Mouse (Mus musculus) urinary bladder, postnatal 4 days (tissue): ENCODE data around the gene Ypel2.

Experiments
- DNase-seq, 2 experiments: peaks; one replicate each; pipeline ENCODE4 v3.0.0; 2021 to 2022; ENCODE audit warnings: low spot score in 2 of 2

The Ypel2 gene

DNA sequence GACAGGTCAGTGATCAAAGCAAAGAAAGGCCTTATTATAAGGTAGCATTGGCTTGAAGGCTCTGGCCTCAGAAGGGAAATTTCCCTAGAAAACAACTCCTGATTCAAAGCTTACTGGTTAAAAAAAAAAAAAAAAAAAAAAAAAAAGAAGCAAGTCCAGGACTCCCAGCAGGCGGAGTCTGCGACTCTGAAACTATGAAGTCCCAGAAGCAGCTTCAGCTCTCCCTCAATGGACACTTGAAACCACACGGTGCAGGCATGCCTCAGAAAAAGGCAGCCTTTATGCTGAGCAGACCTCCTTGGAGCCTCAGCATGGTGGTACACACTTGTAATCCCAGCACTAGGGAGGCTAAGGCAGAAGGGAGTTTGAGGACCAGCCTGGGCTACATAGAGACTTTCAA, 97.9 kb downstream of the Ypel2 start:
- no peak for DNase-seq

DNA sequence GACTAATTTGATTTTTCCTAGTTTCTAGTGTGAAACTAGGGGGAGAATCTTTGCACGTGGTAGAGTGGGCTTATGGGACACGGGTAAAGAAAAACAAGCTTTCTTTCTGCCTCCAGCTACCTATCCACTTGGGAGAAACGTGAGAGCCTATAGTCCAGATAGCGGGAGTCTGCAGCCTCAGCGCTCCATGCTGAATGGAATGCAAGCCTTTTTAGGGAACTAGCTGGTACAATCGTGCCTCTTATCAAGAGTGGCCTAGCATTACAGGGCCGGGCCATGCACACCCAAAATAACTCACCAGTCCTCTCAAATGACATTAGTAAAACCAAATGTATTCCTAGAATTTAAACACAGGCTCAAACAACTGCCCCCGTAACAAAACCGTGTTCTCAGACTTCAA, 98.4 kb downstream of the Ypel2 start:
- no peak for DNase-seq

DNA sequence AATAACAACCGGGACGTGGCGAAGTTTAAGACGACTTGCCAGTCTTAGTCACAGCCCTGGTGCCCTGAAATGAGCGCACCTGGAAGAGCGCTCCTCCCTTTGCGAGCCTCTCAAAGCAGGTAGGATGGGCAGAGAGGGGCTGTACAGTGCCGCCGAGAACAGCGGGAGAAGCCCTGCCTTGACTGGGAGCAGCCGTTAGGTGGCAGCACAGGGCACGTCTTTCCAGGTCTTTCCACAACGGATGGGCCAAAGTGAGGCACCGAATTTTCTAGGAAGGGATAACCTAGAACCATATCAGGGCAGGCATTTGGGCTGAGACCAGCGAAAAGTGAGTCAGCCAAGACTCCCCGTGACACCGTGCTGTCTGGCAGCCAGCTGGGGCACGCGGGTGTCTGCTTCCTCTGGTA, 99.3 kb downstream of the Ypel2 start:
- peak; percentile 76 to 81 for DNase-seq

DNA sequence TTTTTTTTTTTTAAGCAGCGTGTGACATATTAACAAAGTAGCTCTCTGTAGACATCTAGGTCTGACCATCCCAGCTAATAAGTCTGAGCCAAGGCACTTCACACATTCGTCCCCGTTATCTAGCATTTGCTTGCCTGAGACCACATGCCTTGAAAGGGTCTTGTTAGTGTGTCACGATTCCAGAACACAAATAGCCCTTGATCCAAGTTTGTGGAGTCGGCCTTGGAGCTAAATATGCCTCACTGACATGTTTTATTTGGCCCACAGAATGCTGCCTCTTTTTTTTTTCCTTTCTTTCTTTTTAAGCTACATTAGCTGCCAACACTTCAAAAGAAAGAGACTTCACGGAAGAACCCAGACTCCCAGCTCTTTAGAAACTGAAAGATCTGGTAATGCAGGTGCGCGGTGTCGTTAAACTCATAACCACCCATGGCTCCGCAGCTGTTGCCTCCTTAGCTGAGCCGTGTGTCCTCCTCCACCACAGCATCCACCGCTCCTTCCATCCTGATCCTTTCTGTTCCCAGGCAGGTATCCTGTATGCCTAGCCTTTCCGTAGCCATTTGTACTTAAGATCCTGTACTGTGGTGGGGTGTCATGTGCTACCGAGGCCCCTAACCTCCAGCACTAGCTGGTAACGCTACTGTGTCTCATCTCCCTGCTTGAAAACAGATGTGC, 100.4 kb downstream of the Ypel2 start:
- no peak for DNase-seq
